Comparison of ENCODE assay signal across 13 mouse cellular contexts in genomic region chr3:38275321-38275720, GRCm38 (mm10).
DNase-seq lines count a peak whose midpoint lies in the region; ATAC-seq lines count a peak whose summit lies in the region.
"Had no signal": no experiment of that assay in that cellular context is flagged by ENCODE, and none has a peak within 500 bp of the region (broad histone marks: within the 10 kb centered on the region; RNA-seq: fewer than 3 reads in every experiment).

No protein-coding gene starts in this region.

- no peaks in the 10 kb centered on the region for H3K36me3 ChIP-seq in limb, embryonic 10.5 days
- H3K36me3 ChIP-seq: embryonic facial prominence, embryonic 13.5 days; midbrain, embryonic 12.5 days had no signal

- H3K4me3 ChIP-seq in limb, embryonic 10.5 days, result no peak overlapping the region
- H3K4me3 ChIP-seq: embryonic facial prominence, embryonic 13.5 days; midbrain, embryonic 12.5 days had no signal

- ATAC-seq in megakaryocyte, adult 5-6 weeks (ENCODE audit: poor library complexity, severe bottlenecking), result no peak
- ATAC-seq: activated CD4-positive, CD25-positive, alpha-beta regulatory T cell, adult 4 months; hindbrain, postnatal 0 days had no signal

- peak; percentile 40 for DNase-seq in adrenal gland, postnatal 14 days
- no peak for DNase-seq in adrenal gland, postnatal 25 days
- peak; percentile 66 for DNase-seq in embryo, embryonic 10.5 days (ENCODE audit: low spot score)
- DNase-seq in heart, postnatal 10 days, result peak; percentile 69 to 74
- DNase-seq in limb, embryonic 10.5 days (ENCODE audit: low spot score), result no peak
- DNase-seq in layer of hippocampus, postnatal 10 days (ENCODE audit: low spot score in 2 of 2), result no peak
- DNase-seq in thymus, postnatal 25 days, result no peak
- DNase-seq: B cell, adult 2 months had no signal

- intact Hi-C loops in heart, postnatal 10 days (cut with DNase I), result no loop called here

- H3K27ac ChIP-seq in limb, embryonic 10.5 days, result peak overlapping the region; percentile 42
- H3K27ac ChIP-seq: embryonic facial prominence, embryonic 13.5 days; hindbrain, postnatal 0 days; midbrain, embryonic 12.5 days had no signal

- 50% methylated on average over 2 of the region's 2 CpGs for WGBS in limb, embryonic 10.5 days

- H3K27me3 ChIP-seq in limb, embryonic 10.5 days (ENCODE audit: low read depth, poor library complexity, severe bottlenecking), result no peaks in the 10 kb centered on the region
- H3K27me3 ChIP-seq: embryonic facial prominence, embryonic 13.5 days; midbrain, embryonic 12.5 days had no signal

- peaks cover 11% of the 10 kb centered on the region for H3K4me1 ChIP-seq in limb, embryonic 10.5 days
- H3K4me1 ChIP-seq: midbrain, embryonic 12.5 days had no signal

- H3K9me3 ChIP-seq in limb, embryonic 10.5 days (replicated peaks), result no peaks in the 10 kb centered on the region
- H3K9me3 ChIP-seq: embryonic facial prominence, embryonic 13.5 days; midbrain, embryonic 12.5 days had no signal

Comparison
In these comparisons a context has a peak if more than half of its experiments do, and no peak if none do; other contexts are left out.
1. DNase-seq: peak in adrenal gland, postnatal 14 days (single experiment), embryo, embryonic 10.5 days (single experiment) and heart, postnatal 10 days (2 of 2); none in adrenal gland, postnatal 25 days (single experiment), limb, embryonic 10.5 days (single experiment), layer of hippocampus, postnatal 10 days (0 of 2) and thymus, postnatal 25 days (single experiment).